In the genomic region with DNA sequence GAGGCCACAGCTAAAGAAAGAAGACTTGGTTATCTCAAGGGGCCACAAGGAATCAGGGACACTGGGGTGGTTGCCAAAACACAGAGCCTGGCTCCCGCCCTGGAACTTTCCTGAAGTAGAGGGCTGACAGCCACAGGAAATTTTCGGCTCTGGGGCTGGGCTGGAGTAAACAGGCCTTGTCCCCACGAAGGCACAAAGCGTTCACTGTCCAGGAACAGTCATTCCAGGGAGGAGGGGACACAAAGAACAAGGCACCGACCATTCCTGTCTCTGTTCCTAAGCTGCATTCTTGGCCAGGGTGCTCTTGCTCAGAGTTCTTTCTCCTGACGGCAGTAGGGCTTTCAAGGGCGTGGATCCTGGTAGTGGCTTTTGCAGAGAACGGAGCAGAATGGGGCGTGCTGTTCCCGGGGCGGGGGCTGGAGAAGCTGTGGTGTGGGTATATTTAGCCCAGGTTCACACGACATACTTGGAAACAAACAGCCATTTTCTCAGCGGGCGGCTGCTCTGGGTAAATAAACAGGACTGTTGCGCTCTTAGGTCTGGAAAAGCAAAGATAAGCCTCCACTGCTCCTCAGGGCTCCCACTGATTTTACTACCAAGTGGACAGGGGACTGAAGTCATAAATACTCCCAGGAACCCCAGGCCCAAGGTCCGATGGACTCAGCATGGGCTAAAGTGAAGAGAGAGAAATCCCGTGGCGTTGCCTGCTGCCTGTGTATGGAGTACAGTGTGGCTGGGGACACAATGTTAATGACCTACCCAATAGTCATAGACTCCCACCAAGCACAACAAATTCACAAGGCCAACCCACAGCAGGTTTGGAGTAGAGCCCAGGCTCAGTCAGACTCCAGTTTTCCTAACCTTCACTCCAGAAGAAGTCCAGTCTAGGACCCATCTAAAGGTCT, we compare ENCODE assay signal across 8 mouse cellular contexts. TPM values are rescaled to one million over a fixed set of nuclear protein-coding genes. Genes with fewer than 3 reads are reported as not detected.
DNase-seq lines count a peak whose midpoint lies in the region; ATAC-seq lines count a peak whose summit lies in the region.

No protein-coding gene starts in this region.

- H3K4me1 ChIP-seq in hindbrain, embryonic 11.5 days (replicated peaks; ENCODE audit: control insufficient read depth, insufficient read depth, low read length) = no peaks in the 10 kb centered on the region

- no peaks in the 10 kb centered on the region for H3K9me3 ChIP-seq in hindbrain, embryonic 11.5 days (ENCODE audit: control insufficient read depth, low read length)

- no peak overlapping the region for H3K4me3 ChIP-seq in hindbrain, embryonic 11.5 days (ENCODE audit: low read depth, low read length)

- ATAC-seq in hindbrain, embryonic 11.5 days (ENCODE audit: low FRiP score) = no peak
- no peak for ATAC-seq in monocyte, adult 5-6 weeks (replicated peaks; ENCODE audit: insufficient number of reproducible peaks, low FRiP score, low TSS enrichment, poor library complexity, severe bottlenecking)

- 0 out of 2 replicates have a peak overlapping the region, but pooled peaks have one; percentile 17 for H3K27ac ChIP-seq in hindbrain, embryonic 11.5 days (ENCODE audit: low read depth, low read length)

- WGBS in hindbrain, embryonic 11.5 days = 63% methylated on average over 18 of the region's 18 CpGs

- H3K9ac ChIP-seq in hindbrain, embryonic 11.5 days (ENCODE audit: low read depth, low read length) = no peak overlapping the region

- DNase-seq in spleen, adult 12 weeks (ENCODE audit: low spot score) = peak; percentile 24
- no peak for DNase-seq in spleen, postnatal 14 days (ENCODE audit: low spot score in 2 of 2)
- DNase-seq in frontal cortex, postnatal 10 days (ENCODE audit: low spot score in 2 of 2) = peak; percentile 59 to 75
- no peak for DNase-seq in hindbrain, embryonic 11.5 days (ENCODE audit: low spot score)
- peak; percentile 91 for DNase-seq in layer of hippocampus, adult 9-11 months
- peak; percentile 93 to 96 for DNase-seq in lung, adult 18-20 months
- peak; percentile 59 for DNase-seq in right cerebral cortex, postnatal 14 days

- H3K36me3 ChIP-seq in hindbrain, embryonic 11.5 days (ENCODE audit: control insufficient read depth, insufficient read depth, low read length) = no peaks in the 10 kb centered on the region

- no peaks in the 10 kb centered on the region for H3K27me3 ChIP-seq in hindbrain, embryonic 11.5 days (ENCODE audit: control insufficient read depth, insufficient read depth, low read length)

- no peak overlapping the region for H3K4me2 ChIP-seq in hindbrain, embryonic 11.5 days (replicated peaks; ENCODE audit: low read depth, low read length)

RNA-seq across cellular contexts. Expression of a gene that starts 31.7 kb away (rescaled TPM):
- 4.1 and 4.4 TPM in 2 replicates for polyA plus RNA-seq in hindbrain, embryonic 11.5 days (2014; fragmentation: Nextera tagmentation; extraction: Ambion mirVana)
- not detected in 3 replicates for total RNA-seq in monocyte, adult 5-6 weeks (2017)

RNA-seq across cellular contexts. Expression of a gene that starts 45.8 kb away (rescaled TPM):
- polyA plus RNA-seq in hindbrain, embryonic 11.5 days (2014; fragmentation: Nextera tagmentation; extraction: Ambion mirVana) = 129 and 134 TPM in 2 replicates
- total RNA-seq in monocyte, adult 5-6 weeks (2017) = 11.8 to 39.0 TPM (median 21.7 TPM) in 3 replicates

RNA-seq across cellular contexts. Expression of a gene that starts 49.6 kb away (rescaled TPM):
- polyA plus RNA-seq in hindbrain, embryonic 11.5 days (2014; fragmentation: Nextera tagmentation; extraction: Ambion mirVana) = 166 and 168 TPM in 2 replicates
- 3.7 to 18.6 TPM (median 15.7 TPM) in 3 replicates for total RNA-seq in monocyte, adult 5-6 weeks (2017)

Comparison
In these comparisons a context has a peak if more than half of its experiments do, and no peak if none do; other contexts are left out.
1. DNase-seq: peak in spleen, adult 12 weeks (single experiment), frontal cortex, postnatal 10 days (2 of 2), layer of hippocampus, adult 9-11 months (single experiment), lung, adult 18-20 months (2 of 2) and right cerebral cortex, postnatal 14 days (single experiment); none in spleen, postnatal 14 days (0 of 2) and hindbrain, embryonic 11.5 days (single experiment).